Mouse (Mus musculus) midbrain, embryonic 12.5 days (tissue): ENCODE results near the gene Tcp11l2. TPM values are rescaled to one million over a fixed set of nuclear protein-coding genes. Genes with fewer than 3 reads are reported as not detected.

Experiments
- ATAC-seq: fragments of 200-750 bp; cut with Nextera tagmentation; 2 replicates; pipeline ENCODE4 v1.8.0; 2017; ENCODE audit warnings: low read depth, moderate TSS enrichment, moderate library complexity; ENCODE audit not compliant: low FRiP score
- H3K27ac ChIP-seq: fragments of 300-500 bp; sonication (generic); replicated peaks from 2 replicates; pipeline ENCODE4 v1.5.1; 2016; ENCODE audit warnings: mild to moderate bottlenecking
- H3K27me3 ChIP-seq: fragments of 300-500 bp; sonication (generic); 2 replicates; pipeline ENCODE4 v1.6.1; 2016; ENCODE audit warnings: mild to moderate bottlenecking
- H3K36me3 ChIP-seq: fragments of 300-500 bp; sonication (generic); 2 replicates; pipeline ENCODE4 v1.6.1; 2016
- H3K4me1 ChIP-seq: fragments of 300-500 bp; sonication (generic); 2 replicates; pipeline ENCODE4 v1.6.1; 2016
- H3K4me2 ChIP-seq: fragments of 300-500 bp; sonication (generic); replicated peaks from 2 replicates; pipeline ENCODE4 v1.6.1; 2016; ENCODE audit warnings: mild to moderate bottlenecking, moderate library complexity
- H3K4me3 ChIP-seq: fragments of 300-500 bp; sonication (generic); 2 replicates; pipeline ENCODE4 v1.5.1; 2016; ENCODE audit warnings: mild to moderate bottlenecking
- H3K9ac ChIP-seq: fragments of 300-500 bp; sonication (generic); replicated peaks from 2 replicates; pipeline ENCODE4 v1.6.1; 2016; ENCODE audit warnings: mild to moderate bottlenecking, moderate library complexity
- H3K9me3 ChIP-seq: fragments of 300-500 bp; sonication (generic); 2 replicates; pipeline ENCODE4 v1.6.1; 2016; ENCODE audit warnings: mild to moderate bottlenecking
- WGBS: fragments of 180-500 bp; shearing (Covaris S2); methylation state at CpG from one replicate; pipeline ENCODE4 v1.1.7; 2016; 5-methylcytosine and 5-hydroxymethylcytosine counted together
- polyA plus RNA-seq: library from polyadenylated mRNA; unstranded; fragments of >200 nt; fragmentation: Nextera tagmentation; extraction: Ambion mirVana; gene quantifications from 2 replicates; pipeline ENCODE4 v1.2.1, GENCODE M21; 2016

Gene Tcp11l2
- polyA plus RNA-seq, 1 experiment from 2014 or later = 15.8 TPM

DNA sequence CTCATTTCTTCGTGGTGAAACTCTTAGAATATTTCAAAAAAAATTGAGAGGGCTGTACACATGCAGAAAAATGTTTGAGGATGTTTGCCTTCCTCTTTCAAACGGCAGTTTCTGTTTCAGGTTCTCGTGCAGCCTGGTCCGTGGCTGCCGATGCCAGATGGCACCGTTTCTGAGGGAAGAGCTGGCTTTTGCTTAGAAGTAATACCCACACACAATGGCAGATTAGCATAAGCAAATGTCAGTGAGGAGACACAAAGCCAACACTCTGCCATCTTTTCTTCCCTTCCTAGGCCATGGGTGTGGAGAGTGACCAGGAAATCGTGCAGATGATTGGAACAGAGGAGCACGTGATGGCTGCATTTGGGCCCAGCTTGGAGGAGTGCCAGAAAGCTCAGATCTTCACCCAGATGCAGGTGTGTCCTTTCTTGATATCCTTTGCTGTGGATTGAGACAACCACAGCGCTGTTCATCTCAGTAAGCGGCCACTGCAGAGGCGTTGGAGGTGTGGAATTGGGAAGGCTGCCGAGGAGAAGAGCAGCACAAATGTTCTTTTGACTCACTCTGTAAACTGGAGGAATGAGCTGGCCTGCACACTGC is 70.2 kb downstream of the Tcp11l2 start:
- no peak for ATAC-seq
- no peak overlapping the region for H3K9ac ChIP-seq
- peak overlapping the region; percentile 46; the same call in 1 of the 2 replicates for H3K27ac ChIP-seq
- peaks cover 23% of the 10 kb centered on the region for H3K36me3 ChIP-seq
- no peaks in the 10 kb centered on the region for H3K9me3 ChIP-seq
- H3K4me1 ChIP-seq = no peaks in the 10 kb centered on the region
- no peak overlapping the region for H3K4me3 ChIP-seq
- H3K4me2 ChIP-seq = no peak overlapping the region
- WGBS = 75% methylated on average over 12 of the region's 12 CpGs
- H3K27me3 ChIP-seq = no peaks in the 10 kb centered on the region; the same call in 1 of the 2 replicates

DNA sequence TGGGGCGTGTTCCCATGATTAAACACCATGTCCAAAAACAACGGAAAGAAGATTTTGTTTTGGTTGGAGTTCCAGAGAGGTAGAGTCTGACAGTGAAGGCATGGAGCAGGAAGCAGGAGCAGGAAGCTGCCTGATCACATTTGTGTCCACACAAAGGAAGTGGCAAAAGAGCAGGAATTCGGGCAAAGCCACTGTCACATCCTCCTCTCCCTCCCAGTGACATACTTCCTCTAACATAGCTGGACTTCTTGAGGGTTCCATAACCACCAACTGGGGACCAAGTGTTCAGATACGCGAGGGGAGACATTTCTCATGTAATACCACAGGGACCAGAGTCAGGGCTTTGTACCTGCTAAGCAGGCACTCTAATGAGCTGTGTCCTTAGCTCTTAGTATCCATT is 70.8 kb downstream of the Tcp11l2 start:
- H3K4me3 ChIP-seq = no peak overlapping the region
- WGBS = 92% methylated on average over 5 of the region's 5 CpGs
- no peaks in the 10 kb centered on the region for H3K9me3 ChIP-seq
- H3K27me3 ChIP-seq = no peaks in the 10 kb centered on the region; the same call in 1 of the 2 replicates
- H3K4me1 ChIP-seq = no peaks in the 10 kb centered on the region
- no peak overlapping the region for H3K27ac ChIP-seq
- peaks cover 23% of the 10 kb centered on the region for H3K36me3 ChIP-seq
- no peak overlapping the region for H3K9ac ChIP-seq
- H3K4me2 ChIP-seq = no peak overlapping the region
- ATAC-seq = no peak

DNA sequence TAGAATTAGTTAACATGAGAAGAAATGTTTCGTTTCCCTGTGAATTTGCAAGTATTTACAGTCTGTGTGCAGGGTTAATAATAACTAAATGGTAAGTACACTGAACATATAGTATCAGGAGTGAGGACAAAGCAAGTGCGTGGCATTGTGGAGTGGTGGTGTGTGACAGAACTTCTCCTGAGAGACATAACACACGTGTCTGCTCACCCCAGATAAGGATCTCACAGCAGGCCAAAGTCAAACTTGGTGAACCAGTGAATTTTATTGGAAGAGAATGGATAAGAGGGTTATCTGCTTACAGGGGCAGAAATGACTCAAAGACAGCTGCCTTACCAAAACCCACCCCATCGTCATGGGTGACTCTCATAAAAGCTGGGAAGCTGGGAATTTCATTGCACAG is 72.5 kb downstream of the Tcp11l2 start:
- no peak for ATAC-seq
- no peak overlapping the region for H3K4me3 ChIP-seq
- no peaks in the 10 kb centered on the region; the same call in 1 of the 2 replicates for H3K27me3 ChIP-seq
- WGBS = 89% methylated on average over 4 of the region's 4 CpGs
- no peak overlapping the region for H3K4me2 ChIP-seq
- H3K36me3 ChIP-seq = peaks cover 30% of the 10 kb centered on the region
- no peak overlapping the region for H3K9ac ChIP-seq
- no peaks in the 10 kb centered on the region for H3K9me3 ChIP-seq
- no peak overlapping the region for H3K27ac ChIP-seq
- no peaks in the 10 kb centered on the region for H3K4me1 ChIP-seq

DNA sequence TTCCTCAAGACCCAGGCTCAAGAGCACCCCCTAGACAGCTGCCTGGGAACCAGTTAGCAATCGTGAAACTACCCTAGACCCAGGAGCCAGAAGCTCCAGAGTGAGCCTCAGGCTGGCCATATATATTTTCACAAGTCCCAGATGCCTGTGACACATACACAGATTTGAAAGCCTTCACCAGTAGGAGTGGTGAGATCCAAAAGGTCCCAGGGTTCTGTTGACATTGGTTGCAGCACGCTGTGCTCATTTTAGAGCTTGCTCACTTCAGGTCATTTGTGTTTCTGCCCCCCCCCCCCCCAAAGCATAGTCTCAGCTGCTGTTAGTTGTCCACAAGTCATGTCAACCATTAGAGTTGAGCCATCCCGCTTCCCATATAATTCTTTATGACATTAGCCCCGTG is 77.6 kb downstream of the Tcp11l2 start:
- 0 out of 2 replicates have a peak, but pooled peaks cover 7% of the 10 kb centered on the region for H3K27me3 ChIP-seq
- H3K36me3 ChIP-seq = peaks cover 15% of the 10 kb centered on the region
- no peak overlapping the region for H3K4me2 ChIP-seq
- no peak overlapping the region for H3K4me3 ChIP-seq
- H3K27ac ChIP-seq = no peak overlapping the region
- 78% methylated on average over 4 of the region's 4 CpGs for WGBS
- H3K9me3 ChIP-seq = no peaks in the 10 kb centered on the region
- peaks cover 24% of the 10 kb centered on the region for H3K4me1 ChIP-seq
- H3K9ac ChIP-seq = no peak overlapping the region
- ATAC-seq = no peak

DNA sequence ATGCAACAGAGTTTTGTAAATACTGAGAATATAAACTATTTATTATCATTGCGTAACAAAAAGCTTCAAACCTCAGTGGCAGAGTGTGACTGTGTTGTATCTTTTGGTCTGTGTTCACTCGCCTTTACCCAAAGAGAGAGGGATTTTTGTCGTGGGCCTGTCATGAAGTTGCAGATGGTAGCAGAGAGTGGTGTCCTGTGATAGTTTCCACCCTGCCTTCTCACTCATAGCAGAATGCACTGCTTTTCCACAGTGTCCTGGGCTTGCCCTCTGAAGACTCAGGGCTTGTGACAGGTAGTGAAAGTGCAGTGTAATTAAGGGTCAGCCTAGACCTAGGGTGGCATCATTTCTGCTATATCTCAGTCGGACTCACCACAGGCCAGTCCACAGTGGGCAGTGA is 78.3 kb downstream of the Tcp11l2 start:
- peaks cover 8% of the 10 kb centered on the region for H3K36me3 ChIP-seq
- no peaks in the 10 kb centered on the region for H3K9me3 ChIP-seq
- H3K4me3 ChIP-seq = no peak overlapping the region
- H3K27me3 ChIP-seq = 0 out of 2 replicates have a peak, but pooled peaks cover 7% of the 10 kb centered on the region
- no peak overlapping the region for H3K27ac ChIP-seq
- H3K9ac ChIP-seq = no peak overlapping the region
- 95% methylated on average over 4 of the region's 4 CpGs for WGBS
- H3K4me2 ChIP-seq = no peak overlapping the region
- peaks cover 29% of the 10 kb centered on the region for H3K4me1 ChIP-seq
- no peak for ATAC-seq

DNA sequence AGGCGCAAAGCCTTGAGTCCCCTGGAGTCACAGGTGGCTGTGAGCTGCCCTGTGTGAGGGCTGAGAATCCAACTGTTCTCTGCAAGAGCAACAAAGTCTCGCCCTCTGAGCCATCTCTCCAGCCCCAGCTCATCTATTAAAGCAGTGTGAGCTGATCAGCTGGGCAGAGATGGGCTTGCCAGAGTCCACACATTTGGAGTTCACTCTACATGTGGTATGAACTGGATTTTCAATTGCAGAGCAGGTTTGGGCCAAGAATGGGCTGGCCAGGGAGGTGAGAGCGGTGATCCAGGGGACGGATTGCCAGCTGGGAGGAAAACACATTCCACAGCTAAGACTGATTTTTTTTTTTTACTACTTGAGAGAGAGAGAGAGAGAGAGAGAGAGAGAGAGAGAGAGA is 80.2 kb downstream of the Tcp11l2 start:
- WGBS = 75% methylated on average over 4 of the region's 4 CpGs
- H3K9me3 ChIP-seq = no peaks in the 10 kb centered on the region
- no peak for ATAC-seq

DNA sequence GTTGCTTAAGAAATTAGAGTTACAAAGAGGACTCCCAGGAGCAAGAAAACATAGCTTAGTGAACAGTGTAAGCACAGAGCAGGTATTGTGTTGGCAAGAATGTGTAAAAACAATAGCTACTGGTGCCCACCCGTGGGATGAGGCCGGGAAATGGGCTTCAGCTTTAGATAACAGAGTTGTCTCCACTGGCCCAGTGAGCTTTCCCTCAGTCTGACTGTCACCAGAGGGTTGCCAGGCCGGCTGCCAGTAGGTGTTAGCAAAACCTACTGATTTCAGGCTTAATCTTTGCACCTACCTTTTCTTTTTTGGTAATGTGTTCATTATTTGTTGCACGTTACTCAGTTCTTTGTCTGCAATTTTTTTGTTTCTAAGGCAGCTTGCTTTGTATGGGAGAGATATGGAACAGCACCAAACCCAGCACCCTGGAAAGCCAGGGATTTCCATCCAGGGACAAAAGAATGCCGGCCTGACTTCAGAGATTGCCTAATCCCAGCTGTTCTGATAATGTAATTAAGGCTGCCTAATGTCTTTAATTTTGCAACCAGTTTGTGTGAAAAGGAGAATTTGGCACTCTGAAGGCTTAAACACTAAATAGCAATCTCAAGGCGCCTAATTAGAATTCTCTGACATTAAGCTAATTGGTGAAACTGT is 81.1 kb downstream of the Tcp11l2 start:
- Histone ChIP-seq H3K9me3 (no peaks in the 10 kb centered on the region), H3K27ac (peak overlapping the region; percentile 63), H3K9ac (no peak overlapping the region), H3K27me3 (0 out of 2 replicates have a peak, but pooled peaks cover 7% of the 10 kb centered on the region), H3K4me1 (peaks cover 29% of the 10 kb centered on the region), H3K4me3 (no peak overlapping the region), H3K36me3 (peaks cover 20% of the 10 kb centered on the region), H3K4me2 (no peak overlapping the region)
- ATAC-seq = no peak
- 14% methylated on average over 6 of the region's 6 CpGs for WGBS

More for the DNA sequence above, 80.2 kb downstream of the Tcp11l2 start:
- Histone ChIP-seq H3K36me3 (peaks cover 13% of the 10 kb centered on the region), H3K4me2 (no peak overlapping the region), H3K4me1 (peaks cover 29% of the 10 kb centered on the region), H3K27me3 (0 out of 2 replicates have a peak, but pooled peaks cover 7% of the 10 kb centered on the region), H3K4me3 (no peak overlapping the region), H3K27ac (no peak overlapping the region), H3K9ac (no peak overlapping the region)

DNA sequence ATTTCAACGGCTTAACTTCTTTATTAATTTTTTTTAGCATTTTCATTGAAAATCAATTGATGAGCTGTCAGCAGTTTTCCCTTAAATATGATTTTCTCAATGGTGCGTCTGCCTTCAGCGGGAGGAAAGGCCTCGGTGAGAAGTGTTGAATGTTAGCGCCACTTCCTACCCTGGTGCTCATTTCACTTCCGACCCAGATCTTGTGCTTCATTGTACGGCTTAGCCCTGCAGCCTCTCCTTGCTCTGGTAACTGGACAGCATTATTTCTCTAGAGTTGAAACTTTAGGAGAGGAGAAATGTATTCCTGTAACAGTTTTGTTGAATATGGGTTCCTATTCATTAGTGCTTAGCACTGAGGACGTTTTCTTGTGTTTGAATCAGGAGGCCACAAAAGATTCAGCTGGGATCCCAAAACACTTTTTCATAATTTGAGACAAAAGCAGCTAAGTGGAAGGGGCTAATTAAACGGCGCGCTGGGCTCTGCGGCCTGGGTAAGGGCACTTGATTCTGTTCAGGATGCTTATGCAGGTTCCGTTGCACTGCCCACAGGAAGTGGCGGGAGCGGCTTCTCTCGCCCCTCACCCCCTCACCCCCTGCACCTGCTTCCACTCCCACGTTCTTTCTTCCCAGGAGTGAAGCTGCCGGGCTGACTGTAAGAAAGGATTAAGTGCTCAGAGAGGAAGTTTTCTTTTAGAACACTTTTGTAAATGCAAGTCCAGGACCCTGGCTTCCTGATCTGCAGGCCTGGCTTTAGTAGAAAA is 81.8 kb downstream of the Tcp11l2 start:
- ATAC-seq = peak; percentile 54; the same call in 1 of the 2 replicates

DNA sequence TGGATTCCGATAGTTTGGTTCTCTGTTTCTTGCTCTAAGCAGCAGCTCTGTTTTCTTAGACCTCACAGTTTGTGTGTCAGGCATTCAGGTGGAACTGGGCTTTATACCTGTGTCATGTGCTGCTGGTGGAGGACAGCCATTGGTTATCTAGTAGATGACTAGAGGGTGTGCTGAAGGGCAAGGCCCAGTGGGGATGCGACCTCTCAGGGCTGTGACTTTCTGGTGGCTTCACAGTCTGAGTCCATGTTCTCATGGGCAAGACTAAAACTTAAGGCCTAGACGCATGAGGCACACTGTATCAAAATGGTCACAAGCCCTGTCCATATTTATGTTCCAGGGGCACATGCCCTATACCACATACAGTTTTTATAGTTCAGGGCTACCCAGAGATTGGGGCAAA is 82.9 kb downstream of the Tcp11l2 start:
- H3K27ac ChIP-seq = no peak overlapping the region
- H3K9ac ChIP-seq = no peak overlapping the region
- peaks cover 13% of the 10 kb centered on the region for H3K36me3 ChIP-seq
- ATAC-seq = no peak
- H3K4me2 ChIP-seq = no peak overlapping the region
- 0 out of 2 replicates have a peak, but pooled peaks cover 7% of the 10 kb centered on the region for H3K27me3 ChIP-seq
- 87% methylated on average over 3 of the region's 3 CpGs for WGBS
- H3K4me3 ChIP-seq = no peak overlapping the region
- no peaks in the 10 kb centered on the region for H3K9me3 ChIP-seq
- H3K4me1 ChIP-seq = peaks cover 29% of the 10 kb centered on the region

More for the DNA sequence above, 81.8 kb downstream of the Tcp11l2 start:
- Histone ChIP-seq H3K27ac (peak overlapping the region; percentile 52), H3K4me1 (peaks cover 29% of the 10 kb centered on the region), H3K4me2 (peak overlapping the region; percentile 15; the same call in 1 of the 2 replicates), H3K36me3 (peaks cover 13% of the 10 kb centered on the region), H3K9me3 (no peaks in the 10 kb centered on the region), H3K4me3 (no peak overlapping the region), H3K9ac (no peak overlapping the region), H3K27me3 (0 out of 2 replicates have a peak, but pooled peaks cover 7% of the 10 kb centered on the region)
- 25% methylated on average over 18 of the region's 18 CpGs for WGBS

DNA sequence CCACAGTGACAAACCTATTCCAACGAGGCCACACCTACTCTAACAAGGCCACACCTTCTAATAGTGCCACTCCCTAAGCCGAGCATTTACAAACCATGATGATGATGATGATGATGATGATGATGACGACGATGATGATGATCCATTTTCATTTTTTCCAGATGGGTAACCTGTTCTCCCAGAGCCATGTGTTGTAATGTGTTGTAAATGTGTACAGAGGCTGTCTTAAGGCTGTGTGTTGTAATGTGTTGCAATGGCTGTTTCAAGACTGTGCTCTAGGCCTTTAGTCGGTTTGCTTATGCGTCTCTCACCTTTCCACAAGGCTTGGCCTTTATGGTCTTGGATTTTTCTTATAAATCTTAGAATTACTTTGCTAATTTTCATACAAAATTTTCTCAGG is 85.7 kb downstream of the Tcp11l2 start:
- Histone ChIP-seq H3K4me1 (peaks cover 26% of the 10 kb centered on the region), H3K27me3 (no peaks in the 10 kb centered on the region), H3K4me2 (no peak overlapping the region), H3K4me3 (no peak overlapping the region), H3K9me3 (no peaks in the 10 kb centered on the region), H3K36me3 (peaks cover 13% of the 10 kb centered on the region), H3K9ac (no peak overlapping the region), H3K27ac (no peak overlapping the region)
- ATAC-seq = no peak
- 97% methylated on average over 6 of the region's 6 CpGs for WGBS
